Mouse (Mus musculus) ES-CJ7 (cell line): ENCODE results near the gene Grid1.
A peak's percentile ranks its signal among the peaks of the same experiment; 100 is the strongest.

ENCODE experiments used
- DNase-seq: peaks from one replicate; pipeline ENCODE4 v3.0.0; 2011; ENCODE audit warnings: low read depth, low spot score

Gene Grid1

GRCm38 (mm10) chr14:34837145-34837544 is 17.2 kb downstream of the Grid1 start:
- DNase-seq = no peak

- peak; percentile 30 for DNase-seq
These were observed 19.1 kb downstream of the Grid1 start for GRCm38 (mm10) chr14:34838999-34839398.

- DNase-seq = no peak
These were observed 20.0 kb downstream of the Grid1 start for GRCm38 (mm10) chr14:34839898-34840297.

GRCm38 (mm10) chr14:34843579-34843978 is 23.7 kb downstream of the Grid1 start:
- DNase-seq = no peak

GRCm38 (mm10) chr14:34844166-34844565 is 24.3 kb downstream of the Grid1 start:
- no peak for DNase-seq

GRCm38 (mm10) chr14:34846799-34847198 is 26.9 kb downstream of the Grid1 start:
- no peak for DNase-seq

GRCm38 (mm10) chr14:34847625-34848024 is 27.7 kb downstream of the Grid1 start:
- no peak for DNase-seq

- peak; percentile 13 for DNase-seq
These were observed 41.2 kb downstream of the Grid1 start for GRCm38 (mm10) chr14:34860891-34861780.

GRCm38 (mm10) chr14:34867266-34867665 is 47.4 kb downstream of the Grid1 start:
- peak; percentile 42 for DNase-seq

- DNase-seq = no peak
These were observed 48.8 kb downstream of the Grid1 start for GRCm38 (mm10) chr14:34868513-34869260.

GRCm38 (mm10) chr14:34879996-34880395 is 60.1 kb downstream of the Grid1 start:
- DNase-seq = peak; percentile 52

- peak; percentile 28 for DNase-seq
These were observed 60.8 kb downstream of the Grid1 start for GRCm38 (mm10) chr14:34880431-34881421.

- no peak for DNase-seq
These were observed 64.3 kb downstream of the Grid1 start for GRCm38 (mm10) chr14:34884194-34884593.

GRCm38 (mm10) chr14:34884611-34885010 is 64.7 kb downstream of the Grid1 start:
- DNase-seq = no peak

GRCm38 (mm10) chr14:34891769-34892532 is 72.0 kb downstream of the Grid1 start:
- DNase-seq = peak; percentile 96

GRCm38 (mm10) chr14:34896253-34896982 is 76.5 kb downstream of the Grid1 start:
- DNase-seq = no peak

- DNase-seq = no peak
These were observed 83.9 kb downstream of the Grid1 start for GRCm38 (mm10) chr14:34903854-34904253.

- no peak for DNase-seq
These were observed 85.8 kb downstream of the Grid1 start for GRCm38 (mm10) chr14:34905697-34906096.

GRCm38 (mm10) chr14:34908366-34908765 is 88.5 kb downstream of the Grid1 start:
- no peak for DNase-seq

- DNase-seq = no peak
These were observed 88.9 kb downstream of the Grid1 start for GRCm38 (mm10) chr14:34908804-34909203.
